Mouse (Mus musculus) urinary bladder, postnatal 0 days (tissue): ENCODE data around the gene Cdyl. TPM values are rescaled to one million over a fixed set of nuclear protein-coding genes. Genes with fewer than 3 reads are reported as not detected.

ENCODE experiments used
- polyA plus RNA-seq: library from polyadenylated mRNA; unstranded; fragments of >200 nt; fragmentation: Nextera tagmentation; extraction: Ambion mirVana; gene quantifications from 2 replicates; pipeline ENCODE4 v1.2.1, GENCODE M21; 2015

The Cdyl gene
- 6.9 and 8.0 TPM in 2 replicates for polyA plus RNA-seq

DNA sequence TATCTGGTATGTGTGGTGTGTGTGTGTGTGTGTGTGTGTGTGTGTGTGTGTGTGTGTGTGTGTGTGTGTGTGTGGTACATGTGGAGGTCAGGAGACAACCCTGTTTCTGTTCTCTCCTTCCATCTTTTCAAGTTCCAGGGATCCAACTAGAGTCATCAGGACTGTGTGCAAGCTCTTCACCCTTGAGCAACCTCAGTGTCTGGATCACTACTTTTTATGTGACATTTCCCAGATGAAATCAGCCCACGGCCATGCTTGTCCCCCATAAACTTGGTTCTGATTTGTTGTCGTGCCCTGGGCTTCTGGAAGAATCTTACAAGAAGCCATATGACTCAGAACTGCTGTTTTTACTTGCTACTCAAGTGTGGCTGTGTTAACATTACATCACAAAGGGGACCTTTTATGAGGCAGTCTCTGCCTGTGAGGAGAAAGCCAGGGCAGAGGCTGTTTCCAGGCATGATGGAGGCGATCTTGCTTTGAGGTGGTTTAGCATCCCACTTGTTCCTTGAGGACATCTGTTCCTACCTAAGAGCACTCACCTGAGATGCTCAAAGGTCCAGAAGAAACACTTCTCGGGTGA is at the start of gene Cdyl:
Cdyl (plus strand) TSS at position 428 of the 580 bp plus-strand sequence.

DNA sequence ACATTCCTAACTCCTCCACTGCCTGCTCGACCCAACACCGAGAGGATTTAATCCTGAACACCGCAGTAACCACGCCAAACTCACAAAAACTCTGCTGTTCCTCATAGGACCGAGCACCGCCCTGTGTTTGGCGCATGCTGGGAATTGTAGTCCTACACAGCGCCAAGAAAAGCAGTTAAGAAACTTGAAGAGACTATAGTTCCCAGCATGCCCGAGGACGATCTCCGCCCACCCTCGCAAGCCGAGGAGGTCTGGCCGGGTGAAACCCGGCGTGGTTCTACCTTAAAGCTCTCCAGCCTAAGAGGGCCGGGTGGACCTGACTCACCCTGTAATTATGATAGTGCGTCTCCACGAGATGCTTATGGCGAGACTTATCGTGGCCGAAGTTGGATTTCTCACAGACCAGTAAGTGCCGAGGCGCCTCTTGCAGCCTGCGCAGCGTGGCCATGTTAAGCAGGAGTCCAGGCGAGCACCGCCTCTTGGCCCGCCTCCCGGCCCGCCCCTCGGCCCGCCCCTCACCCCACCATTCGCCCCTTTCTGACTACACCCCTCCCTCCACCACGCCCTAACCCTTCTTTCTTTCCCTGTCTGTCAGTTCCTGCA is 246.3 kb downstream of the Cdyl start, which contains the start of gene Rpp40:
Rpp40 (minus strand) TSS at position 481 of the 603 bp plus-strand sequence.

Other genes with a start within 250 kb of the Cdyl start
- gene Rpp40, start 246.5 kb downstream of the Cdyl start, polyA plus RNA-seq = 10.8 and 10.9 TPM in 2 replicates